Mouse (Mus musculus): Measurements from ENCODE around the gene Npas3.

GRCm38 (mm10) chr12:53484924-53485323 lies 236.4 kb downstream of the Npas3 start:
- TF ChIP-seq EP300 (optimal IDR thresholded peaks at IDR 0.05): no peak
- no peak for TF ChIP-seq CTCF (IDR thresholded peaks at IDR 0.05; ENCODE audit: low read depth)

Data from stomach, postnatal 0 days (tissue).